Comparison of ENCODE assay signal across 17 mouse cellular contexts in genomic region chr9:96789906-96790305, GRCm38 (mm10).
"Had no signal": no experiment of that assay in that cellular context is flagged by ENCODE, and none has a peak within 500 bp of the region (broad histone marks: within the 10 kb centered on the region; RNA-seq: fewer than 3 reads in every experiment).

No protein-coding gene starts in this region.

- ATAC-seq: liver, embryonic 12.5 days had no signal

- DNase-seq: kidney, postnatal 14 days; layer of hippocampus, postnatal 36 days; liver; lung, adult 18-20 months; lung, postnatal 10 days; lung, postnatal 36 days; midbrain, embryonic 14.5 days; right cerebral cortex, adult 18-20 months; right cerebral cortex, postnatal 14 days; right cerebral cortex, postnatal 4 days; thymus, postnatal 36 days had no signal

- H3K27me3 ChIP-seq: limb, embryonic 13.5 days; liver, embryonic 12.5 days; liver, embryonic 15.5 days; lung, embryonic 15.5 days; neural tube, embryonic 12.5 days; neural tube, embryonic 15.5 days had no signal
